Mouse (Mus musculus): ENCODE measurements around the gene Shroom3. TPM values are rescaled to one million over a fixed set of nuclear protein-coding genes. Genes with fewer than 3 reads are reported as not detected.

The Shroom3 gene
- polyA plus RNA-seq, 1 experiment from 2014 or later, result 0.22 TPM

GRCm38 (mm10) chr5:92717666-92718360 is 34.6 kb downstream of the Shroom3 start:
- no peaks in the 10 kb centered on the region for H3K9me3 ChIP-seq (replicated peaks)
- H3K27me3 ChIP-seq, result no peaks in the 10 kb centered on the region
- no peak overlapping the region for H3K27ac ChIP-seq (replicated peaks)
- H3K36me3 ChIP-seq (replicated peaks), result no peaks in the 10 kb centered on the region
- WGBS (ENCODE audit: insufficient replicate concordance), result 37% methylated on average over 3 of the region's 3 CpGs
- H3K4me2 ChIP-seq, result no peak overlapping the region
- H3K9ac ChIP-seq, result no peak overlapping the region
- no peak for ATAC-seq (ENCODE audit: insufficient read depth)
- peaks cover 8% of the 10 kb centered on the region; the same call in 1 of the 2 replicates for H3K4me1 ChIP-seq (replicated peaks)
- H3K4me3 ChIP-seq (replicated peaks), result no peak overlapping the region

GRCm38 (mm10) chr5:92718856-92719255 is 35.6 kb downstream of the Shroom3 start:
- Histone ChIP-seq H3K4me3 (replicated peaks) (no peak overlapping the region), H3K27ac (replicated peaks) (no peak overlapping the region), H3K27me3 (no peaks in the 10 kb centered on the region), H3K4me2 (no peak overlapping the region), H3K36me3 (replicated peaks) (no peaks in the 10 kb centered on the region), H3K9me3 (replicated peaks) (no peaks in the 10 kb centered on the region), H3K4me1 (replicated peaks) (peaks cover 8% of the 10 kb centered on the region; the same call in 1 of the 2 replicates), H3K9ac (no peak overlapping the region)
- WGBS (ENCODE audit: insufficient replicate concordance), result 61% methylated on average over 3 of the region's 3 CpGs
- ATAC-seq (ENCODE audit: insufficient read depth), result no peak

DNA sequence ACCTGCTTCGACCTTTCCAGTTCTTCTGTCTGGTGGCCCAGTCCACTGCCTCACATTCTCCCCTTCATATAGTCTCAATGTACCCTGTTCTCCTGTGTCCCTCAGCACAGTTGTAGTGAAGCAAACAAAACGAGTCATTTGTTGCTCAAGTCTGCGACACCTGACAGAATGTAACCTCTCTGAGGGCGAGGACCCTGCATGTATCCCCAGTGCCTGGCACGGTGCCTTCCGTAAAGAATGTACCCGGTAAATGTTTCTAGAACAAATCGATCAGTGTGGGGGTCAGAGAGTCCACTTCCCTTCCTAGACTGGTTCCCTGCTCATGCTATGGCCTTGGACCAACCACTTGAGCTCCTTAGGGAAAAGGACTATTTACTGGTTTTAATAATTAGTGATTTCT is 38.4 kb downstream of the Shroom3 start:
- no peak overlapping the region for H3K4me3 ChIP-seq (replicated peaks)
- ATAC-seq (ENCODE audit: insufficient read depth), result peak; percentile 28; the same call in 1 of the 2 replicates
- no peaks in the 10 kb centered on the region for H3K36me3 ChIP-seq (replicated peaks)
- H3K27me3 ChIP-seq, result no peaks in the 10 kb centered on the region
- no peak overlapping the region for H3K9ac ChIP-seq
- H3K4me1 ChIP-seq (replicated peaks), result no peaks in the 10 kb centered on the region; the same call in 1 of the 2 replicates
- no peak overlapping the region for H3K27ac ChIP-seq (replicated peaks)
- H3K9me3 ChIP-seq (replicated peaks), result no peaks in the 10 kb centered on the region
- WGBS (ENCODE audit: insufficient replicate concordance), result 66% methylated on average over 8 of the region's 8 CpGs
- no peak overlapping the region for H3K4me2 ChIP-seq

DNA sequence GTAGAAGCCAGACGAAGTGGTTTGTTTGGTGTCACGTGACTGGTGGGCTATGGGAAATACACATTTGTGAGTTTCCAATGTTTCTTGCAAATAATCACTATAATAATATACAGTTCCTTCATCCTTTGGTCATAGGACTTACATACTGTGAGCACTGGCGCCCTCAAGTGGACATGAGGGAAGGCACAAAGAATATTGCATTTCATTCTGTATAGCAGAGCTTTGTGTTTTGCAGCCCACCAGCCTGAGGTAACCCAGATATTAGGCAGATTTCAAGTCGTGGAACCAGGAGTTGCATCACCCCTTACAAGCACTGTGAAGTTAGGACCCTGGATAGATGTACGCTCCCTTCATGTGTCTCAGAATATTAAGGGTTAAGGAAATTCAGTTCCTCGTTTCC is 42.7 kb downstream of the Shroom3 start:
- H3K4me2 ChIP-seq, result no peak overlapping the region
- no peaks in the 10 kb centered on the region for H3K36me3 ChIP-seq (replicated peaks)
- H3K9me3 ChIP-seq (replicated peaks), result no peaks in the 10 kb centered on the region
- H3K4me1 ChIP-seq (replicated peaks), result 0 out of 2 replicates have a peak, but pooled peaks cover 2% of the 10 kb centered on the region
- ATAC-seq (ENCODE audit: insufficient read depth), result no peak
- no peak overlapping the region for H3K27ac ChIP-seq (replicated peaks)
- WGBS (ENCODE audit: insufficient replicate concordance), result 21% methylated on average over 6 of the region's 6 CpGs
- H3K4me3 ChIP-seq (replicated peaks), result no peak overlapping the region
- no peak overlapping the region for H3K9ac ChIP-seq
- H3K27me3 ChIP-seq, result no peaks in the 10 kb centered on the region

DNA sequence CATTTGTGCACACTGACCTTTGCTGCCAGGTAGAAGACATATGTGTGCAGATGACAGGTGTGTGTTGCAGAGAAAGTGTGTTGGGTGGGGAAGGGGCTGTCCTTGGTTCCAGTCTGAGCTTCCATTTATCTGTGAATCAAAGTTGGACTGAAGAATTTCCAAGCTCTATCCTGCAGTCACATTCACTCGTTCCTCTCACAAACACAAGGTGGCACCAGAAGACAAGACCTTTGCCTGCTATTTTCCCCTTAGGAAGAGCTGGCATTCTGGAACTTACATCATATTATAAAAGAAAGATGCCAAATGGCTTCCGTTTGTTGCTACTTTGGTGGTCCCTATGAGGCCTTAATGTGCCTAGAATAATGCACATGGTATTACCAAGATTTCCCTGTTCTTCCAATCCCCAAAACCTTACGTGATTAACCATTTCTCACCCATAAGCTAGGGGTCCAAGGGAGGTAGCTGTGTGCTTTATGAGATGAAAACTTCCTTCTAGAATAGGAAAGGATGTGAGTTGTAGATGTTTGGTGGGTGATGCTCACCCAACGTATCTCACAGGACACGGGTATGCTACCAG is 45.1 kb downstream of the Shroom3 start:
- Histone ChIP-seq H3K4me3 (replicated peaks) (no peak overlapping the region), H3K27ac (replicated peaks) (no peak overlapping the region), H3K9me3 (replicated peaks) (no peaks in the 10 kb centered on the region), H3K36me3 (replicated peaks) (no peaks in the 10 kb centered on the region), H3K4me1 (replicated peaks) (0 out of 2 replicates have a peak, but pooled peaks cover 2% of the 10 kb centered on the region), H3K4me2 (no peak overlapping the region), H3K27me3 (no peaks in the 10 kb centered on the region), H3K9ac (no peak overlapping the region)
- 36% methylated on average over 5 of the region's 5 CpGs for WGBS (ENCODE audit: insufficient replicate concordance)
- ATAC-seq (ENCODE audit: insufficient read depth), result no peak

DNA sequence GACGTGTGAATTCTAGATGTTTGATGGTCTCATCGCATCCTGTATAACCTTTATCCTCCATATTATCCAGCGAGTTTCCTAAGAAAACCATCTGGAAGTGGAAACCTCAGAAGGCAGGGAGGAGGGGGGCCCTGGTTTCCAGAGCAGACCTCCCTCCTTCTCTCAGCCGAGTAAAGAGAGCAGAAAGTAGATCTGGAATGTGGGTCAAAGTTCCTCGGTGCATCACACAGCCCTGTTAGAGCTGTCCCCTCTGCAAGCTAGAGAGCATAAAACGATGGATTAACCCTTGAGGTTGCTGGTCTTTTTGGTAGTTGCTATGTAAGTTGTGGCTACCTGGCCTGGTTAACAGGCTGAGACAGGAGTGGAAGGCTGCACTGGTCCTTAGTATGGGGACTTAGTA is 46.0 kb downstream of the Shroom3 start:
- no peak overlapping the region for H3K4me3 ChIP-seq (replicated peaks)
- no peak for ATAC-seq (ENCODE audit: insufficient read depth)
- no peak overlapping the region for H3K27ac ChIP-seq (replicated peaks)
- H3K9me3 ChIP-seq (replicated peaks), result no peaks in the 10 kb centered on the region
- no peaks in the 10 kb centered on the region for H3K36me3 ChIP-seq (replicated peaks)
- H3K4me1 ChIP-seq (replicated peaks), result 0 out of 2 replicates have a peak, but pooled peaks cover 2% of the 10 kb centered on the region
- H3K27me3 ChIP-seq, result no peaks in the 10 kb centered on the region
- 53% methylated on average over 6 of the region's 6 CpGs for WGBS (ENCODE audit: insufficient replicate concordance)
- H3K9ac ChIP-seq, result no peak overlapping the region
- no peak overlapping the region for H3K4me2 ChIP-seq

DNA sequence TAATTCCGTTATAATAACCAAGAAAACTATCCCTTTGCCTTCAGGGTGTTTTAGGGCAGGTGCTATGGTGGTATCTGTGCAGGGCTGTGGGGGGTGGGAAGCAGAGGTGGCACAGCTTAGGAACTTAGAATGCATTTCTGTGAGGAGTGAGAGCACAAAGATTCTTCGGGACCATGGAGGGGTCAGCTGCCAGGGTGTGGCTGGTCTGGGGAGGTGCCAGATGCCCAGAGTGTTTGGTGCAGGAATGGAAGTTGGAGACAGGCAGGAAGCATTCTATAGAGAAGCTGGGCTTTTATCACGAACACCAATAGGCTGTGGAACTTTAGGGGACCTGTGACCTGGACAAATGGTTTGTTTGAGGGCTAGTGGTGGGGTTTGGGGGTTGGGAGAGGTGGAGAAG is 58.6 kb downstream of the Shroom3 start:
- ATAC-seq (ENCODE audit: insufficient read depth), result no peak
- Histone ChIP-seq H3K36me3 (replicated peaks) (no peaks in the 10 kb centered on the region), H3K4me3 (replicated peaks) (no peak overlapping the region), H3K9ac (no peak overlapping the region), H3K9me3 (replicated peaks) (no peaks in the 10 kb centered on the region), H3K4me1 (replicated peaks) (no peaks in the 10 kb centered on the region), H3K27ac (replicated peaks) (no peak overlapping the region), H3K4me2 (no peak overlapping the region), H3K27me3 (no peaks in the 10 kb centered on the region)
- 43% methylated on average over 3 of the region's 3 CpGs for WGBS (ENCODE audit: insufficient replicate concordance)

DNA sequence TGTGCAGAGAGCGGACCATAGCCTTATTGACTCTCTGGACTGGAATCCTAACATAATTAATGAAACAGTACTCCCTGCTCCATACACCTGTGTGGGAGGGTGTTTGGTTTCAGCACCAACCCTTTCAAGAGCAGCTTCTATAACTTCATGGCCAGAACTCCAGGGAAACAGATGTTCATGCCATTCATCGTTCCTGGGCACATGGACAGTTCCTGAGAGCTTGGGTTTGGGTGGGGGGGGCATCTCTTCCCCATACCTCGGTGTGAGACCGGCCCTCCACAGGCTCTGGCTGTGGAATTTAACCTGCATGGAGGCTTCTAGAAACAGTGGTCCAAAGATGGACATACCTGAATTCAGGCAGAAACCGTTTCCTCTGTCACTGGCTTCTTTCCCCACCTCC is 59.5 kb downstream of the Shroom3 start:
- Histone ChIP-seq H3K9me3 (replicated peaks) (no peaks in the 10 kb centered on the region), H3K27me3 (no peaks in the 10 kb centered on the region), H3K27ac (replicated peaks) (no peak overlapping the region), H3K9ac (no peak overlapping the region), H3K4me1 (replicated peaks) (no peaks in the 10 kb centered on the region), H3K4me3 (replicated peaks) (no peak overlapping the region), H3K4me2 (no peak overlapping the region), H3K36me3 (replicated peaks) (no peaks in the 10 kb centered on the region)
- no peak for ATAC-seq (ENCODE audit: insufficient read depth)
- 64% methylated on average over 5 of the region's 5 CpGs for WGBS (ENCODE audit: insufficient replicate concordance)

DNA sequence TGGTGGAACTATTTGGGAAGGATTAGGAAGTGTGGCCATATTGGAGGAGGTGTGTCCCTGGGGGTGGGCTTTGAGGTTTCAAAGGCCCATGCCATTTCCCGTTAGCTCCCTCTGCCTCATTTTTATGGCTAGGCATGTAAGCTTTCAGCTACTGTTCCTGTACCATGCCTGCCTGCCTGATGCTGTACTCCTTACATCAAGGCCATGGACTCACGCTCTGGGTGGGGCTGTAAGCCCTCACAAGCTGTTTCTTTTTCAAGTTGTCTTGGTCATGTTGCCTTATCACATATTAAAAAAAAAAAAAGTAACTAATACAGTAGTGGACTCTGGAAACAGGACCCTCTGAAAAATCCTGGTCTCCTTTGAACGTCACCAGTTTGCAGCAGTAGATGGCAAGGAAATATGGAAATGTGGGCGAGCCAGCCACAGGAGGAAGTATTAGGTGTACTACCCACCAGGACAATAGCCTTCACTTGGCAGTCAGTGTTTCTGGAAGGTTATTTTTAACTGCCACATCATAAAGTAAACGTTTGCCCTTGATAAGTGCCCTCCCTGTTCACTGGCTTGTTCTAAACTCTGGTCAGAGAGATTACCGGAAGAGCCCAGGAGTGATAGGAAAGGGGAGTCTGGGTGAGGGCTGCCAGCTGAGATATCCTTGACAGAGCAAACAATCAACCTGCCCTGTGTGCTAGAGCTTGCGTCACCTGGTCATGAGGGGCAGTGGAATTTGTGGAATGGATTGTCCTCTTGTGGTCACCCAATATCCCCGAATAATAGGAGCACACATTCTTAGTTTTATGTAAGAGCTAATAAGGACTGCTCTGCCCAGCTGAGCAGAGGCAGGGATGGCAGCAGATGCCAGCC is 62.4 kb downstream of the Shroom3 start:
- H3K4me1 ChIP-seq (replicated peaks), result no peaks in the 10 kb centered on the region
- H3K9ac ChIP-seq, result no peak overlapping the region
- no peaks in the 10 kb centered on the region for H3K36me3 ChIP-seq (replicated peaks)
- no peak overlapping the region for H3K27ac ChIP-seq (replicated peaks)
- peak; percentile 69 for ATAC-seq (ENCODE audit: insufficient read depth)
- H3K27me3 ChIP-seq, result no peaks in the 10 kb centered on the region
- 41% methylated on average over 8 of the region's 8 CpGs for WGBS (ENCODE audit: insufficient replicate concordance)
- no peak overlapping the region for H3K4me3 ChIP-seq (replicated peaks)
- no peak overlapping the region for H3K4me2 ChIP-seq
- no peaks in the 10 kb centered on the region for H3K9me3 ChIP-seq (replicated peaks)

- no peak overlapping the region for H3K4me3 ChIP-seq (replicated peaks)
- H3K4me2 ChIP-seq, result no peak overlapping the region
- H3K27me3 ChIP-seq, result no peaks in the 10 kb centered on the region
- no peak overlapping the region for H3K9ac ChIP-seq
- no peaks in the 10 kb centered on the region for H3K4me1 ChIP-seq (replicated peaks)
- WGBS (ENCODE audit: insufficient replicate concordance), result 78% methylated on average over 4 of the region's 4 CpGs
- no peaks in the 10 kb centered on the region for H3K9me3 ChIP-seq (replicated peaks)
- H3K36me3 ChIP-seq (replicated peaks), result no peaks in the 10 kb centered on the region
- H3K27ac ChIP-seq (replicated peaks), result no peak overlapping the region
- ATAC-seq (ENCODE audit: insufficient read depth), result no peak
Observed at GRCm38 (mm10) chr5:92751488-92751887, 68.3 kb downstream of the Shroom3 start.

DNA sequence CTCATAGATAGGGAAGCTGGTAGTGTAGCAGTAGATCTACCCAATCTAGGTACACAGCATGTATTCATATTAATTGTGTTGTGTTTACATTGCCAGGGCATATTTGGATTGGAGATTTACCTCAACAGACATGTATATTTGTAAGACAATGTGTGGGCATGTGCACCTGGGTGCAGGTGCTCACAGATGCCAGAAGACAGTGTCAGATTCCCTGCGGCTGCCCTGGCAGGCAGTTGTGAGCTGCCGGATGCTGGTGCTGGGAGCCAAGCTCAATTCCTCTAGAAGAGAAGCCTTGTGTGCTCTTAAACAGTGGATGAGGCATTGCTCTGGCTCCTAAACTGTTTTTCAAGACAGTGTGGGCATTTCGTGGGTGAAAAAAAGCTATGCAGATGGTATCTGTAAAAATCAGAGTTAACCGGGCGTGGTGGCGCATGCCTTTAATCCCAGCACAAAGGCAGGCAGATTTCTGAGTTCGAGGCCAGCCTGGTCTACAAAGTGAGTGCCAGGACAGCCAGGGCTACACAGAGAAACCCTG is 72.1 kb downstream of the Shroom3 start:
- no peaks in the 10 kb centered on the region for H3K27me3 ChIP-seq
- WGBS (ENCODE audit: insufficient replicate concordance), result 68% methylated on average over 7 of the region's 7 CpGs
- no peak overlapping the region for H3K4me3 ChIP-seq (replicated peaks)
- no peaks in the 10 kb centered on the region for H3K36me3 ChIP-seq (replicated peaks)
- H3K4me2 ChIP-seq, result no peak overlapping the region
- H3K9me3 ChIP-seq (replicated peaks), result no peaks in the 10 kb centered on the region
- no peaks in the 10 kb centered on the region for H3K4me1 ChIP-seq (replicated peaks)
- H3K9ac ChIP-seq, result no peak overlapping the region
- no peak for ATAC-seq (ENCODE audit: insufficient read depth)
- H3K27ac ChIP-seq (replicated peaks), result no peak overlapping the region
